Mouse (Mus musculus) cerebellum, adult 11 months (tissue): ENCODE results near the gene Gm10097.

Source experiments
- DNase-seq: peaks from one replicate; pipeline ENCODE4 v3.0.0; 2022

Gm10097 gene

DNA sequence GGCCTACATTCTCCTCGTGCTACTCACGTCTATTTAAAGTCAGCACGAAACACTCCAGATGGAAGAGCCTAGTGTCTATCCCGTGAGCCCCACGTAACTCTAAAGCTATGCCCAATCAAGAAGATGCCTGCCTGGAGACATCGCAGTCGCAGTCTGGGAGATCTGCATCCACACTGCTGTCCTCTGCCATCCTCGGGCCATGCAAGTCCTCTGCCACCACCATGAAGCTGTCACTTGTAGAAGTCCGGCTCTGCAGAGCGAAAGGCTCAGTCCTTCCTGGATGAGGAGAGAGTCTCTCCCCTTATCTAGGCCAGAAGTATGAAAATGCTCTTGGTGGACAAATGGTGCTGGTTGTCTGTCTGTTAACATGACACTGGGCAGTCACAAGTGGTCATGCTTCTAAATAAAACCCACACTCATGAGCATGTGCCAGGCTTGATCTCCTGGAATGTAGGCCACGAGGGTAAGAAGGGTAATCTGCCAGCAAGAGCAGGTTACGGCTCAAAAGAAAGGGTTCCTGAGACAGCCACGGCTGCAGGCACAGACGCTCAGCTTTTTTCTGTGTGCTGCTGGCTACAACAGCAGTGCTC, at the start of gene Gm10097:
Gm10097 (plus strand) TSS at position 517 of the 590 bp plus-strand sequence.
- peak; percentile 24 for DNase-seq

DNA sequence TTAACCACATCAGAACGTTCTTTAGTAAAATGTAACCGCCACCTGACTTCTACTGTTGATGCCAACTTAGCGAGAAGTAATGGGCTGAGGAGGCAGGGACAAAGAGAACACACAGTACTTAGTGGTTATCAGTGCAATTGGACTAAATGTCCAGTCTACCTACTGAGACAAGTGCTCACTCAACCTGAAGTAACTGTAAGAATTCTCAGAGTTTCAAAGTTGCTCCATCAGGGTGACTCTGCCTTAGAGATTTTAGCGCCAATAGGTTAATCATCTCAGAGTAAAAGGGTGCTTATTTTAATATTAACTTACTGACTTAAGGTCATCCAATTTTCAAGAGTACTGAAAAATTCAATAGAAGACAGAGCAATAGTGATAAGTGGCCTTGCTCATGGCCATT, 43.1 kb upstream of the Gm10097 start:
- no peak for DNase-seq

DNA sequence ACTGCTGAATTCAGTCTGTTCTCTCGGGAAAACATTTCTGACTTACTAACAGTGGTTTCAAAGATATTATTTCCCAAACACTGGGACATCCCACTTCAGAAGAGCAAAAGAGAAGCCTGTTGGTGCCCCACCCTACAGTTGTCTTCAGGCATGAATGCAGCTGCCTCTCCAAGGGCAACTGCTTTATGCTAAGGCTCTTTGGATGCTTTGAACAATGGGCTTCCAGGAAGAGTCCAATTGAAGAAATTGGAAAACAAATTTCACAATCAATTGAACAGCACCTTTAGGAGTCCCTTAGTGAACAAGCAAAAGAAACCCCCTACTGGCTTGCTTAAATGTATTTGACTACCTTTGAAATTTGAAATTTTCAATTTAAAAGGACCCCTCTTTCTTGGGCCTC, 41.8 kb upstream of the Gm10097 start:
- no peak for DNase-seq

DNA sequence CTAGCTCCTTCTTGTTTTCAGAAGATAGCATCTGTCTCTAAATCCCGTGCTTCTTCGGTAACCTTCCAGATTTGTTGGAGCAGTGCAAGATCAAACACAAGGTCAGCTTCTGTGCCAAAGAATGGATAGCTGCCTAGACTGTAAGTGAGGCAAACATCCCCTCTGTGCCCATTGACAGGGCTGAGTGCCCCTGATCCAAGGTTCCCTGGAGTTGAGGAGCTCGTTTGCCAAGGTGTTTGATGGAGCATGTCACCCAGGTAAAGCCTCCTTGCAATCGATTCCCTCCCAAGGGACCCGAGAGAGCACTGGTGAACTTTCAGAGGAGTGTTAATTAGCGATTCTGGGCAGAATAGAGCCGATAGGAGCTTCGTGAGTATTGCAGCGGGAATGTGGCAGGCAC, 40.7 kb upstream of the Gm10097 start:
- no peak for DNase-seq

DNA sequence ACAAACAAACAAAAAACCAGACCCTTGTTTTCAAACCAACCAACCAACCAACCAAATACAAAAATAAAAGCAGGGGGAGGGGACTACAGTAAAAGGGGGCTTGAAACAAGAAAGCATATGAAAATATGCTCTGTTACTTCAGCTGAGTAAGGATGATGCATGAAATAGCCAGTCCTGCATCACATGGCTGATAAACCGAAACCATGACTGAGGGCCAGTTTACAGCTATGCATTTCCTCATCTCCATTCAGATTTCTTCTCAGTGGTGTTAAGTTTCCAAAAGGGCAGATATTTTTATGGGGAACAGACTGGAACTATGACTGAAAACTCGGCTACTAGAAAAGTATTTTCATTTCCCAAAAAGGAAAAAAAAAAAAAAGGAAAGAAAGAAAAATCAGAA, 39.8 kb upstream of the Gm10097 start:
- DNase-seq = no peak

DNA sequence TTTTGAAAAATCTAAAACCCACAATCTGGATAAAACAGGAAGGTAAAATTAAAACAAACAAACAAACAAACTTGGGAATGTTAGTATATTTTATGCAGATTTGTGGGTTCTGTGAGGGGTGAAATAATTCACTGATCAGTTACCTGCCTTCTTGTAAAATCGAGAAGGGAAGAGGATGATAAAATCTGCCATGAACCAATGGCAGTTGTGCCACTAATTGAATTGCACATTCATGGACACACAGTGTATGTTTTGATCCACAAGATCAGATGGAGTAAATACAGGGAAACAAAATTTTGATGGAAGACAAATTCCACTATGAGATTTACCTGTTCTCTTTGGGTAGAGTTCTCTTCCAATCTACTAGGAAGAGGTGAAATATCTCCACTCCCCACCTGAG, 39.1 kb upstream of the Gm10097 start:
- no peak for DNase-seq

DNA sequence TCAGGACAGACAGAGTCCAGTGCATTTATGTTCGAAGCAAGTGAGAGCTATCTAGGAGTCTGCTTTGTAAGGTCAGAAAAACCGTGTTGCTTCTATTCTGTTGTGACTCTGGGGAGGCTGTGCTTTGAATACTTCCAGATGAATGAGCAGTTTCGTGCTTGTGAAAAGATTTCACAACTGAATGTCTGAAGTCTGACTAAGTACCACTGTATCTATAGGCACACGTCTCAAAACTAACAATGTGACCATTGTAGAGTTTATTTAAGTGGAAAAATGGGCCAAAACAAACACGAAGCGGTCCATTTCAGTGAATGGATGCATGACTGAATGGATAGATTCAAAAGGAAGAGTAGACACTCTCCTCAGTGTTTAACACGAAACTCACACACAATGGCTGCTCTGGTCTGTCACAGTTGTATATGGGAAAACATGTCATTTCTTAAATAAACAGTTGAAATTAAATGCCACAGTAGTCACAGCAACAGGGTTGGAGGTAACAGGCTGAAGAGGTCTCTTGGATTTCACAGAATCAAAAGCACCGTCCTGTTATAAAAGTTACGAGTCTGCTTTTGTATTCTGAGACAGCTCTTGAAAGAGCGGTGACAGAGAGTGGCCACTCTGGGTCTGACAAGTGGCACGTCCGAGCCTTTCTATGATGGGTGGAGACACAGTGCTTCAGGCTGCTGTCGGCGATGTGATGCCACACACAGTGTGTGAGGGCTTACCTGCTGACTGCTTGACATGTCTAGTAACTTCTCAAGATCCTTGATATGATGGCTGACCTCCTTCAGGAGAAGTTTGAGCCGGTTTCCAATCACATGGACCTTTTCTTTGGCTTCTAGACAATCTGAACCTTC, 36.6 kb upstream of the Gm10097 start:
- DNase-seq = no peak

DNA sequence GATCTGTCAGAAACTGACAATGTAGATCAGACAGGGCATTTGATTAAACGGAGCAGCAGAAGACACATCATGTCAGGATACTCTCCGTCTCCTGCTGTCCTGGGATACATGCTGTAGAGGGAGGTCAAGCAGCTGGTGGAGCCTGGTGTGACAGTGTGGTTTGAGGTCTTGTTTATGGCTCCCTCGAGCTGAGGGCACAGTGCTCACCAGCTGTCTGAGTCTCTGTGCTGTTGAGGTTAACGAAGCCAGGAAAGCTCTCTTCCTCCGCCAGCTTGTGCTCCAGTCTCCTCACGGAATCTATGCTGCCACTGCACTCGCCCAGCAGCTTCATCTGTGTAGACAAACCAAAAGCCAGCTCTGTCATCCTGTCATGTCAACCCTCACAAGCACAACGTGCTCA, 27.7 kb upstream of the Gm10097 start:
- DNase-seq = no peak

DNA sequence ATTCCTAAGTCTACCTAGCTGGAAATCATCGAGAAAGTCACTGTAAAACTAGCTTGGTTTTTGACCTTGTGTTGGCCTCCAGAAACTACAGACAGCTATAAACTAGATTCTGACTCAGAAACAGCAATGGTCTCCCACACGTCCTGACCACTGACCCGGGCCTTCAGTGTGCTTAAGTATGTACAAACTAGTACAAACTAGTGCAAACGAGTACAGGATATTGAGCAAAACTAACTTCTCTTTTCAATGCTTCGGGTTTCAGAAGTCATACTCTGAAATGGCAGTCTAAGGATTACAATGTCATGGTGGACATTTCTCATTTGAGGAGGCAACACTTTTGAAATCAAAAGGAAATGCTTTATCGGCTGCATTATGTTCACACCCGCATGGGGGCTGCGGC, 24.5 kb upstream of the Gm10097 start:
- no peak for DNase-seq

DNA sequence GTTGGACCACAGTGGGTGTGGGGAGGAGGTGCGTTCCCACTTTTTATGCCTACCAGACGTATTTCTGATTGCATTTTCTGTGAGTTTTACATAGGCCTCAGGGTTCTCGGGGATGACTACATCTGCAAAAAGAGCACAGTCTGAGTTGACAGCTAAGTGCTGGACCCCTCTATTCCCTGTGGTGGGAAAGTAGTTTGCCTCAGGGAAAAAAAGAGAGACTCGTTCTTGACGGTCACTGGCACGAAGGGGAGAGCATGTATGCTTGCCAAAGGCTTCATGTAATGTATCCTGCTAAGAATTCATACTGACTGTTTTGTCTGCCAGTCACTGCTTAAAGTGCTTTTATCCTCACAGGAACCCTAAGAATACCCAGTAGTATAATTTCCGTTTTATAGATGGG, 23.8 kb upstream of the Gm10097 start:
- no peak for DNase-seq

DNA sequence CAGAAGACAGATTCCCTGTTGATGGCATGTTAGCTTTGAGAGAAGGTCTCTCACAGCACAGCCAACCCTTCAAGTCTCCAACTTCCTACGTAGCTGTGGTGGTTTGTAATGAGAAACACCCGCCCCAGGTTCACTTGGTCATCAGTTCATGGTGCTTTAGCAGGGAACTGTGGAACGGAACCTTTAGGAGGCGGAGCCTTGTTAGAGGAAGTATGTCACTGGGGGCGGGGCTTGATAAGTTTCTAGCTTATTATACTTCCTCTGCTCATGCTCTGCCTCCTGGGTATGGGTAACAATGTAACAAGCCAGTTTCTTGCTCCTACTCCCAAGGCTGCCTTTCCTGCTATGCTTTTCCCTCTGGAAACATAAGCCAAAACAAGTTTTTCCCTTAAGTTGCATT, 23.3 kb upstream of the Gm10097 start:
- DNase-seq = no peak

DNA sequence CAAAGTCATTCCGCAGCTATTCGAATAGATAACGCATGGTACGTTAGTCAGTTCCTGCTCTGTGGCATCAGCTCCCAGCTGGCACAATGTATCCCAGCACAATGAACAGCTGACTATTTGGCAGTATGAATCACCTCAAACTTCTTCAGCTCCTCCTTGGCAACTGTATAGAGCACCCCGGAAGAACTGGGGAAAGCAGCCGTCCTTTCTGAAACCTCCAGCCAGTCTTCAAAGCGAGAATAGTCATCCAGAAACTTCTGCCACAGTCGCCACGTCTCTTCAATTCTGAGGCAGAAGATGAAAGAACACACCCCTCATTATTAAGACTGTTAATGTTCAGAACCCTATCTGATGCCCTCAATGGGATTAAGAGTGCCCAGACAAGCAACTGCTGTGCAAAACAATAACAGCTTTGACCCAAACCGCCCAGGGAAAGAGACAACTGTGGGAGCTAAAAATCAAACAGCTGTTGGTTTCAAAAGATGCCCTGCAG, 12.7 kb upstream of the Gm10097 start:
- no peak for DNase-seq

DNA sequence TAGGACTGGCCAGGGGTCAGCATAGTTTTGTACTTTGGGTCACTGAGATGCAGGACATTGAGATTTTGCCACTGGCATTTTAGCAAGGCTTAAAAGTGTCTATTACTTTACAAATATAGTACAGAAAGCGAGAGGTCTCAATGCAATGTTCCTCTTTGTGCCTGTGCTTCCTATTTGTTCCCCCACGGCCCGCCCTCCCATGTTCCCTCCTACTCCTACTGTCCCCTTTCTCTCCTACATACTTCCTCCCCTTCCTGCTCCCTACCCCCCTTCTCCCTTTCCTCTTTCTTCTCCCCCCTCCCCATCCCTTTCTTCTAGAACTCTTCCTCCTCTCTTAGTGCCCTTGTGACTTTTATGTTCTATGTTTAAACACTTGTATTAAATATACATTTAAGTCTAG, 12.1 kb upstream of the Gm10097 start:
- DNase-seq = no peak

DNA sequence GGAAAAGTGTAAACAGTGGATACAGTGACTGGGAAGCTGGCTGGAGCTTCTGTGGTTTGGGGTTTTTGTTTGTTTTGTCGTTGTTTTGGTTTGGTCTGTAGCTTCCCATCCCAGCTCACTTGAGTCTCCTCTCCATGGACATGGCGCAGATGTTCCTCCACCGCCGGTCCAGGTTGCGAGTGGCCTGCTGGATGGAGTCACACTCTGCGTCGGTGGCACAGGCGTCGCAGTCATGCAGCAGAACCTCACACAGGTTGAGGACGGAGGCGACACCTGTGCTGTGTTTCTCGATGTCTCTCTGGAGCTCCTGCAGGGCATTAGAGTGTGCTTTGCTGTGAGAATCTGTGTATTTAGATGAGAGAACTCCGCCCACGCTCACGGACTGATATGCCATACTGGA, 11.3 kb upstream of the Gm10097 start:
- no peak for DNase-seq

DNA sequence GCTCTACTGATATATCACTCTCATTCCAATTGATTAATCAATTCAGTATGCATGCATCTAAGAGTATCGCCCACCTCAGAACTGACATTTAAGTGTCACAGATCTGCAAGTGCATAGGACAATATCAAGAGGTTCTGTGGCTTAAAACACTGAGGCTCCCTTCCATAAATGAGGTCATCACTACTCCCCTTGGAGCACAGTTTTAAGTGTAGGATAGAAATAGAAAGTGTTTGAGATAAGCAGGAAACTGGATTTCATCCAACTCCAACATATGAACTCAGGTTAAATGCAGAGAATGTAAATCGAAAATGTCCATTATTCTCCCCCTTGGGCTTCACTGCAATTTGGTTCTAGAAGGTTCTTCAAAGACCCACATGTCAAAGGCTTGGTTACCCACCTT, 10.1 kb upstream of the Gm10097 start:
- DNase-seq = no peak

DNA sequence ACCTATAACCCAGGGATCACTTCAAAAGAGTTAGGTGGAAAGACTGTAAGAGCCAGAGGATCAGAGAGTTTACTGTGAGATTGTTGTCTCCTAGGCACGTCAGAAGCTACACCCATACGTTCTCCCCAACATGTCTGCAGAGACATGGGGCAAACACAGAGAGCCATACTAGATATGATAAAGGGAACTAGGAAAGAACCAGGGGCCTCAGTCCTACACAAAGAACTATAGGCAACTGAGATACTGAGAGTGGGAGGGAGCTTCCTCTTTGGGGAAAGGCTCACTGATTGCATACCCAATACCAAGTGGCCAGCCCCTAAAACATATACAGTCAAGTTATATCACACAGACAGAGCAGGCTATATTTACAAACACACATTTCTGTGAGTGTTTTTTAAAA, 9.0 kb upstream of the Gm10097 start:
- no peak for DNase-seq

DNA sequence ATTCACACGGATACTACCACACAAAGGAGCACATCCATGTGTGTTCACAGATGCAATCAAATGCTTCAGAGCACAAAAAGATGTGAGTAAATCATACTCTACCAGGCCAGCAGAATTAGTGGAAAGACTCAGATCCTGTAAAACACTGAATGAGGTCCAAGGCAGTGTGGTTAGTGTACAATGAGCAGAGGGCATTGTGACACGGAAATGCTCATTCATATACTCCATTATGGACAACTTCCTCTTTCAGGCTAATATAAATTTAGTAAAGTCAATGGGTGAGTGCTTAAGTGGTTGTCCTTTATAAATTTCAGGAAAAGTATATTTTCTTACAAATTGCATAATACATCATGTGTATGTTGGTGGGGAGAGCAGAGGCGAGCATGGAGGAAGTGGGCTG, 1.9 kb upstream of the Gm10097 start:
- DNase-seq = no peak

DNA sequence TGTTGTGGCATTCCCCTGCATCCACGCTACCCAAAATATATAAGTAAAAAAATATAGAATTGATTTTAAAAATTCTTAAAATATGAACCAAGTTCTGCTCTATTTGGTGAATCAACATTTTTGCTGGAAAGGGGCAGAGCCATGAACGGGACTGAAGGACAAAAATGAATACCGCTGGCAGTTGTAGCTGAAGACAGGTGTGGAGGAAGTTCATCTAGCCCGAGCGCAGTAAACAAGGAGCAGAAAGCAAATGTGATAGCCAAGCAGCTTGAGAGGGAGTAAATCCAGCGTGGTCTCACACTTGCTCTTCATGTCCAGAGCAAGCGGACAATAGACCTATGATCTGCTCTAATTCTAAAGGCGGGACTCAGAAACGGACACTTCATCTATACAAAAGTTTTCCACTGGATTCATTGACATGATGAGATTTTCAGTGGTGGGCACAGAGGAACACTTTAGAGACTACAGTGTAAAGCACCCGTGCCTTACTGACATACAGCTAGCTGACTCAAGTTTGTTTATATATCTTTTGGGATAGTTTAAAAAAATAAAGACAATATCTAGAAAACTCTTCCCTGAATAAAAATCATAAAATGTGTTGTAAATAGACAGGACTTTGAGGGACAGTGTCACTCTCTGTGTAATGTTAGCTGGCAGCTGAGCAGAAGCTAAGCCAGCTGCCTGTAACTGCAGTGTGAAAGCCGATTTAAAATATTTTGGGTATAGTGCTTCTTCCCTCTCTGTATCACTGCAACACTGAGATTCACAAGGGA, 1.4 kb downstream of the Gm10097 start:
- no peak for DNase-seq

DNA sequence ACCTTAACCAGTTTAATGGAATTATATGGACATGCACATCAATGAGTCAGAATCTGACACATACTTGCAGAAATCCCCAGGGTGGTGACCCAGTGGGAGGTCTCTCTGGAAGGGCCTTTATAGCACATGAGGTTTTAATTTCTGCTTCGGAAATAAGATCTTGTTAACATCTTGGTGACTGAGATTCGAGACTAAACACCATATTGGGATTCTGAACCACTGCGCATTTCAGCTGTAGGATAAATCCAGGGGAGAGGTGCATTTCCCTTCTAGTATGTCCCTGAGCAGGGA, 1.9 kb downstream of the Gm10097 start:
- DNase-seq = no peak

DNA sequence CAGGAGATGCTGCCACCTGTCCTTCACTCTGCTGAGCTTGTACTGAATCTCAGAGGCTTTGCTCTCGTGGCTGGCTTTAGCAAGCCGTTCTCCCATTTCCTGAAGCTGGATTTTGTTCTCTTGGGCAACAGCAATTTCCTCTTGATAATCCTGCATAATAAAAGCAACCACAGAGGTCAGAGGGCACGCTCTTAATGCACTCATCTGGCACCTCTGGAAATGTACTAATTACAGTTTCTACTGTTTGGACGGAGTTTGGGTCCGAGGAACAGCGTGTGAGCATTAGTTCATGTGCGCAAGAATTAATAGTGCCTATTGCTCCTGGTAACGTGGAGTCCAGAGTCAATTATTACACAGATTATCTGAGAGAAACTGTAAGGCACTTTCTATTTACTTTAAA, 3.1 kb downstream of the Gm10097 start:
- DNase-seq = no peak

DNA sequence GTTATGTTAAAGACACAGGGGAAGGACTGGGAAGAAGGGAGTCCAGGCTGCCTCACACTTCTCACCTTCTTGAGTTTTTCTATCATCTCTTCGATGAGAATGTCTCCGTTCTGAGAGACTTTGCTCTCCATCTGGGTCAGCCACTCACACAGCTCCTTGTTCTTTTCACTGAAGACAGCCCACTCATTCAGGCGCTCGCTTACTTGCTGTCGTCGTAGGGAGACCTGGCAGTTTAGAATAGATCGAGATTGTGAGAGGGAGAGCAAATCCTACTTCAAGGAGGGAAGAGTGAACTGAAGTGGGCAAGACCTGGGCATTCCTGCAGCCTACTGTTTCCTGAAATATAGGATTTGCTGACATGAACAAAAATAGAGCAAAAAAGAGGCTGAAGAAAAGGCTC, 6.7 kb downstream of the Gm10097 start:
- no peak for DNase-seq

DNA sequence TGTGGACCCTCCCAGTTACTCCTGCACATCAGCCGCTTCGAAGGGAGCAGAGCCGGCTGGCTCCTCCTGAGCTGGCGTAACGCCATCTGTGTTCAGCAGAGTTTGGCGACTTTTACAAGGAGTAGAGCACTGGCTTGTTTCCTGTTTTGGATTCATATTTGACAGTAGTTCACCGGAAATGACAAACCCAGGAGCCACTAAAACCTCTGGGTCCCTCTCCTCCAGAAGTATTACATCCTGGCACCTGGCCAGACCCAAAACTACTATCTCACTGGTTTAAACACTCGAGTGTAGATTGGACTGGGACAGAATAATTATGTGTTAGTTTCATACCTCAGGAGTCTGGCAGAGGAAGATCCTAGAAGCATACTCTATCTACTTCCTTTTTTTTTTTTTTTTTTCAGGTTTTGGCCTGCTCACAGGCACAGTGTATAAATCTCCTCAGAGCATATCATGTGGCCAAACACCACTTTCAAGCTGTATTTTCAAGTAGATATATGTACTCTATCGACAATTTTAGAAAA, 11.0 kb downstream of the Gm10097 start:
- peak; percentile 41 for DNase-seq

DNA sequence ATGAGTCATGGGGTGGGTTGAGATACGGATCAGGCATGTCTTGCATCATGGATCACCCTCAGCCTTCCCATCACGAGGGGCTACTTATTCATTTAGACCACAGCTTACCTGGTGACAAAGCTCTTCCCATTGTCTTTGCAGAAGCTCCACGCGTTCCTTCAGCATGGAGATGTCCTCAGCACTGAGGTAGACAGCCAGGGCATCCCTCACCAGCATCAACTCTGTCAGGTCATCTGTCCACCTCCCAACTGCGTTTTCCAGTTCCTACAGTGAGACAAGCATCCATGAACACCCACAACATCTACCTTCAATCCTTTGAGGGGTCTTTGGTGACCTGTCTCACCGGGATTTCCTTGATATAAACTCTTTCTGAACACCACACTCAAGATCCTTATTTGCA, 14.7 kb downstream of the Gm10097 start:
- DNase-seq = no peak

DNA sequence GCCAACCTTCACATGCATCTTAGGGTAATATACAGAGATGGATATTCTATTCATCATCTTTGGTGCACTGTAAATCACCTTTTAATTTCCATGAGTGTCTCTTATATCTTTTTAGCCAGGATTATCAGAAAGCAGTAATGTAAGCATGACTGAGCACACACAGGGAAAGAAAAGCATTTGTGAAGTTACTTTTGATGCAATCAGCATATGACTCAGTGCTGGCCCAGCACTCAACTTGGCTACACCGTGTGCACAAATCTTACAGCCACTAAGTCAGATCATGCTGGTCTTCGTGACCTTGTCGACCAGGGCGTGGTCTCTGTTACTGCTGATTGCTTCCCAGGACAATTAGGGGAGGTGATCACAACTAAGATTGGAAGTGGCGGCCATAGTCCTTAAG, 16.8 kb downstream of the Gm10097 start:
- DNase-seq = no peak
